Mouse (Mus musculus) brain, embryonic 14.5 days (tissue): Measurements from ENCODE around the gene Uqcc1.
"Not testable (repeated sequence)": the region's sequence is repeated elsewhere in the genome, so short reads cannot be mapped to it uniquely, and the experiment has no call there.

Experiments
- CTCF ChIP-seq: fragments of 200-500 bp; IDR thresholded peaks from 2 replicates; pipeline ENCODE4 v1.5.1; 2012; ENCODE audit warnings: inconsistent platforms, mild to moderate bottlenecking, moderate library complexity, borderline replicate concordance; ENCODE audit not compliant: insufficient read depth, insufficient read length; ENCODE audit errors: extremely low read depth
- POLR2A ChIP-seq: fragments of 200-500 bp; IDR thresholded peaks from 2 replicates; pipeline ENCODE4 v1.6.1; 2012; ENCODE audit warnings: mild to moderate bottlenecking, inconsistent platforms, borderline replicate concordance; ENCODE audit not compliant: poor library complexity, insufficient read depth, insufficient read length, severe bottlenecking; ENCODE audit errors: extremely low read depth

DNA sequence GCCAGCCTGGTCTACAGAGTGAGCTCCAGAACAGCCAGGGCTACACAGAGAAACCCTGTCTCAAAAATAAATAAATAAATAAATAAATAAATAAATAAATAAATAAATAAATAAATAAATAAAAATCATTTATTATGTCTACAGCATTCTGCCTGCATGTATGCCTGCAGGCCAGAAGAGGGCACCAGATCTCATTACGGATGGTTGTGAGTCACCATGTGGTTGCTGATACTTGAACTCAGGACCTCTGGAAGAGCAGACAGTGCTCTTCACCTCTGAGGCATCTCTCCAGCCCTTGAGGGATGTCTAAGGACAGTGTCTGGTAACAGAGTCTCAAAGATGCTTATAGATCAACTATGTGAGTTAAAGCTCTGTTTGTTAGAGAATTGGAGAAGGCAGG lies 98.0 kb downstream of the Uqcc1 start:
- TF ChIP-seq CTCF: 0 out of 2 replicates have a peak, but pooled peaks have one; percentile 8
- not testable (repeated sequence) for TF ChIP-seq POLR2A
